Mouse (Mus musculus): ENCODE data around the gene Cdc25a. TPM values are rescaled to one million over a fixed set of nuclear protein-coding genes. Genes with fewer than 3 reads are reported as not detected.
A peak's percentile ranks its signal among the peaks of the same experiment; 100 is the strongest.

Gene Cdc25a
- polyA plus RNA-seq, 1 experiment from 2014 or later, result 25.0 TPM

DNA sequence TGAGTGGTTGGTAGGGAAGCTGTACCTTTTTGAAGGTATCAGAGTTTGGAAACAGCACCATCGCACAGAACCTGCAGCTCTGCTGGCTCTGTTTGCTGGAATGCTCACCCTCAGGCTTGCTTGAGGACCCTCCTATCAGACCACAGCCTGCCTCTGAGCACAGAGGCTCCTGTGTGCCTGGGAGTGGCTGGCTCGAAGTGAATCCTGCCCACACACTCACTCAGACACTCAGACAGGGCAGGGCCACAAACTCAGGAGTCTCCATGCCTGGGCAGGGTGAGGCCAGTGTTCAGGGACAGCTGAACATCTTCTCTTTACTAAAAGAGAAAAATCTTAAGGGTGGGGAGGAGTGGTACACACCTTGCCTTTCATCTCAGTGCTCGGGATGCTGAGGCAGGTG is 25.2 kb downstream of the Cdc25a start:
- ATAC-seq (ENCODE audit: low read depth), result no peak
- Histone ChIP-seq H3K36me3 (ENCODE audit: control insufficient read depth, insufficient read depth, low read length) (no peaks in the 10 kb centered on the region), H3K27ac (ENCODE audit: low read length) (no peak overlapping the region), H3K9ac (ENCODE audit: low read length) (no peak overlapping the region), H3K4me1 (replicated peaks; ENCODE audit: control insufficient read depth, insufficient read depth, low read length) (peaks cover 4% of the 10 kb centered on the region; the same call in 1 of the 2 replicates), H3K4me2 (ENCODE audit: low read depth, low read length) (no peak overlapping the region), H3K4me3 (ENCODE audit: low read length) (no peak overlapping the region), H3K9me3 (ENCODE audit: control insufficient read depth, low read length) (no peaks in the 10 kb centered on the region), H3K27me3 (ENCODE audit: control insufficient read depth, insufficient read depth, low read depth, low read length) (no peaks in the 10 kb centered on the region)
- WGBS, result 73% methylated on average over 3 of the region's 3 CpGs

DNA sequence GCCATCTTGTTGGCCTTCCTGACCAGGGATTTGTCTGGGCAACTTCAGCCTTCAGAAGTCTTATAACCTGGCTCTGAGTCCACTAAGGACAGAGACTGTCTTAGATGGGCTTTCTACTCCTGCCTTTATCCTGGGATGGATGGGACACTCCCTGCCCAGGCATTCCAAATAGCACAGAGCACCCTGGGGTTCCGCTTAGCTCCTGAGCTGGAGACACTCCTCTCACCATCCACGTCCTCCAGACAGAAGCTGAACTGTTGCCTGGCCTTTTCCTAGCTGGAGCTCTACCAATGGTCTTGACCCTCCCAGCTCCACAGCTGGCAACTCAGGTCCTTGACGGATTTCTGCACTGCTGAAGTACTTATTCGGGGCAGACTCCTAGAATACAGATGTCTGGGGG is 26.9 kb downstream of the Cdc25a start:
- Histone ChIP-seq H3K4me3 (ENCODE audit: low read length) (no peak overlapping the region), H3K36me3 (ENCODE audit: control insufficient read depth, insufficient read depth, low read length) (no peaks in the 10 kb centered on the region), H3K27me3 (ENCODE audit: control insufficient read depth, insufficient read depth, low read depth, low read length) (no peaks in the 10 kb centered on the region), H3K9me3 (ENCODE audit: control insufficient read depth, low read length) (no peaks in the 10 kb centered on the region), H3K4me1 (replicated peaks; ENCODE audit: control insufficient read depth, insufficient read depth, low read length) (peaks cover 4% of the 10 kb centered on the region; the same call in 1 of the 2 replicates), H3K9ac (ENCODE audit: low read length) (no peak overlapping the region), H3K4me2 (ENCODE audit: low read depth, low read length) (no peak overlapping the region), H3K27ac (ENCODE audit: low read length) (no peak overlapping the region)
- ATAC-seq (ENCODE audit: low read depth), result no peak
- WGBS, result 51% methylated on average over 4 of the region's 4 CpGs

DNA sequence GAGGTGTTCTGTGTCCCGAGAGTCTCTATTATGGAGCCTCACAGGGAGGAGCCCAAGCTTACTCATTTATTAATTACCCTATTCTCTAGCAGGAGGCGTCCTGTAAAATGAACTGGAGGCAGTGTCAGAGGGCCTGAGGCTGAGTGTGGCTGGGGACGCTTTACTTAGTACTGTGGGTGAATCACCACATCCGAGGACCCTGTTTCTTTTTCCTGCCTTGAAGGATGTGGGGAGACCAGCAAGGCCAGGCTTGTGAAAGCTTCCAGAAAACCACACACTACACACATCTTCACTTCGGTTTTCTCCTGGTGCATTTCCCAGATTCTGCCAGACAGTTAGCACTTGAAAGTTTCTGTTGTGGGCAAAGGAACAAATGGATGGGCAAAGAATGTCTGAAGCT is 27.4 kb downstream of the Cdc25a start:
- H3K4me1 ChIP-seq (replicated peaks; ENCODE audit: control insufficient read depth, insufficient read depth, low read length), result peaks cover 7% of the 10 kb centered on the region
- H3K36me3 ChIP-seq (ENCODE audit: control insufficient read depth, insufficient read depth, low read length), result no peaks in the 10 kb centered on the region
- no peak overlapping the region for H3K27ac ChIP-seq (ENCODE audit: low read length)
- H3K4me2 ChIP-seq (ENCODE audit: low read depth, low read length), result no peak overlapping the region
- no peak overlapping the region for H3K4me3 ChIP-seq (ENCODE audit: low read length)
- ATAC-seq (ENCODE audit: low read depth), result no peak
- no peaks in the 10 kb centered on the region for H3K9me3 ChIP-seq (ENCODE audit: control insufficient read depth, low read length)
- H3K27me3 ChIP-seq (ENCODE audit: control insufficient read depth, insufficient read depth, low read depth, low read length), result no peaks in the 10 kb centered on the region
- 70% methylated on average over 5 of the region's 5 CpGs for WGBS
- no peak overlapping the region for H3K9ac ChIP-seq (ENCODE audit: low read length)

DNA sequence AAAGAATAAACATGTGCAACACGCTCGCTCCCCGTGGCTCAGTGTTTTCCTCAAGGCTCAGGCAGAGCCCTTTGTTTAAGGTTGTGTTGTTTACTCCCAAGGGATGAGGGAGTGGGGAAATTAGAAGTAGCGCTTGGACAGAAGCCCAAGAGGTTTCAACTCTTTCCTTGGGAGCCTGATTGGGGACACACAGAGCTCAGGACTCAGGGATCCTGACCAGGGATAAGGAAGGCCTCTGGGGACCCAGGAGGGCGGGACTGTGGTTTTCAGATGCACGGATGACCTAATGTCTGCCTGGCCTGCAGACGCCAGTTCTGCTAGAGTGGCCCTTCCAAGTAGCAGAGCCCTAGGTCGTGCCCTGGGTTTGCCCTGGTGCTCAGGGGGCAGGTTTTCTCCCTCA is 31.9 kb downstream of the Cdc25a start:
- ATAC-seq (ENCODE audit: low read depth), result peak; percentile 85
- Histone ChIP-seq H3K27me3 (ENCODE audit: control insufficient read depth, insufficient read depth, low read depth, low read length) (no peaks in the 10 kb centered on the region), H3K4me2 (ENCODE audit: low read depth, low read length) (no peak overlapping the region), H3K27ac (ENCODE audit: low read length) (0 out of 2 replicates have a peak overlapping the region, but pooled peaks have one; percentile 29), H3K36me3 (ENCODE audit: control insufficient read depth, insufficient read depth, low read length) (no peaks in the 10 kb centered on the region), H3K4me1 (replicated peaks; ENCODE audit: control insufficient read depth, insufficient read depth, low read length) (peaks cover 3% of the 10 kb centered on the region; the same call in 1 of the 2 replicates), H3K9ac (ENCODE audit: low read length) (no peak overlapping the region), H3K4me3 (ENCODE audit: low read length) (no peak overlapping the region), H3K9me3 (ENCODE audit: control insufficient read depth, low read length) (no peaks in the 10 kb centered on the region)
- WGBS, result 39% methylated on average over 8 of the region's 8 CpGs

DNA sequence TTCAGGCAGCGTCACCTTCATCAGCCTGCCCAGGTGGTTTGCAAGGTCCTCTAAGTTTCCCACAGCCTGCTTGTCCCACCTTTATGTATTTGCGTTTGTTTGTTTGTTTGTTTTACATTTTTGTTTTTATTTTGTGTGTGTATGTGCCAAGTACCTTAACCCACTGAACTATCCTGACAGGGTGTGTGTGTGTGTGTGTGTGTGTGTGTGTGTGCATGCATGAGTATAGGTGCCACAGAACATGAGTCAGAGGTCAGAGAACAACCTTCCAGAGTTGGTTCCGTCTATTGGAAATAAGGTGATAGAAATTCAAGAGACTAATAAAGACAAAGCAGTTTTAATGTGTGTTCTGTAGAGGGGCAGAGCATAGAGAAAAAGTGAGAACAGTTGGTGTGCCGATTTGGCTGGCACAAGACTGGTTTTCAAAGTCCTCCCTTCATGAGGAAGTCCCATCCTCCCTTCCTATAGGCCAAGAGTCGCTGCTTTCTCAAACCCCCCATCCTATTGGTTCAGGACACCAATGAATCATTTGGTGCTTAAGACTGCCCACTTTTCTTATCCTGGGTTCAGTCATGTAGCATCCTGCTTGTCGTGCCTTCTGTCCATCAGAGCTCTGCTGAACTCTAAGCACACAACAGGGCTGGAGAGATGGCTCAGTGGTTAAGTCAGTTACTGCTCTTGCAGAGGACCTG is 32.5 kb downstream of the Cdc25a start:
- 60% methylated on average over 6 of the region's 6 CpGs for WGBS
- 0 out of 2 replicates have a peak overlapping the region, but pooled peaks have one; percentile 29 for H3K27ac ChIP-seq (ENCODE audit: low read length)
- no peaks in the 10 kb centered on the region for H3K9me3 ChIP-seq (ENCODE audit: control insufficient read depth, low read length)
- no peaks in the 10 kb centered on the region for H3K36me3 ChIP-seq (ENCODE audit: control insufficient read depth, insufficient read depth, low read length)
- H3K9ac ChIP-seq (ENCODE audit: low read length), result no peak overlapping the region
- peaks cover 3% of the 10 kb centered on the region; the same call in 1 of the 2 replicates for H3K4me1 ChIP-seq (replicated peaks; ENCODE audit: control insufficient read depth, insufficient read depth, low read length)
- H3K4me3 ChIP-seq (ENCODE audit: low read length), result no peak overlapping the region
- no peak overlapping the region for H3K4me2 ChIP-seq (ENCODE audit: low read depth, low read length)
- ATAC-seq (ENCODE audit: low read depth), result no peak
- H3K27me3 ChIP-seq (ENCODE audit: control insufficient read depth, insufficient read depth, low read depth, low read length), result no peaks in the 10 kb centered on the region

DNA sequence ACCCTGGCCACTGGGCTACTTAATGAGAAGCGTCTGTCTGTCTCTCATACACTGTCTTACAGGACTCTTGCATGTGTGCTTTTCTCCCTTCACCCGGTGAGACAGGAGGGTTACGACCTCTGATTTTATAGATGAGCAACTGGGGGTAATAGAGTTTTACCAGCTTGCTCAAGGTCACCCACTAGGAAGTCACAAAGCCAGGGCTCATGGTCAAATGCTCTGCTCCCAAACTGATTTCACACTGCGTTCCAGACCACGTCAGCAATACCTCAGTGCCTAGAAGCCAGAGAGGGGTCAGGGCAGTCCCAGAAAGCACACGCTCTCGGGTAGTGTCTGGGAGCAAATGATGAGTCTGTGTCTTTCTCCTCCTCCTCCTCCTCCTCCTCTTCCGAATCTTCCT is 33.7 kb downstream of the Cdc25a start:
- H3K4me3 ChIP-seq (ENCODE audit: low read length), result no peak overlapping the region
- H3K9me3 ChIP-seq (ENCODE audit: control insufficient read depth, low read length), result no peaks in the 10 kb centered on the region
- no peak overlapping the region for H3K9ac ChIP-seq (ENCODE audit: low read length)
- peaks cover 3% of the 10 kb centered on the region; the same call in 1 of the 2 replicates for H3K4me1 ChIP-seq (replicated peaks; ENCODE audit: control insufficient read depth, insufficient read depth, low read length)
- H3K27me3 ChIP-seq (ENCODE audit: control insufficient read depth, insufficient read depth, low read depth, low read length), result no peaks in the 10 kb centered on the region
- WGBS, result 79% methylated on average over 8 of the region's 8 CpGs
- H3K27ac ChIP-seq (ENCODE audit: low read length), result no peak overlapping the region
- no peaks in the 10 kb centered on the region for H3K36me3 ChIP-seq (ENCODE audit: control insufficient read depth, insufficient read depth, low read length)
- no peak for ATAC-seq (ENCODE audit: low read depth)
- no peak overlapping the region for H3K4me2 ChIP-seq (ENCODE audit: low read depth, low read length)

DNA sequence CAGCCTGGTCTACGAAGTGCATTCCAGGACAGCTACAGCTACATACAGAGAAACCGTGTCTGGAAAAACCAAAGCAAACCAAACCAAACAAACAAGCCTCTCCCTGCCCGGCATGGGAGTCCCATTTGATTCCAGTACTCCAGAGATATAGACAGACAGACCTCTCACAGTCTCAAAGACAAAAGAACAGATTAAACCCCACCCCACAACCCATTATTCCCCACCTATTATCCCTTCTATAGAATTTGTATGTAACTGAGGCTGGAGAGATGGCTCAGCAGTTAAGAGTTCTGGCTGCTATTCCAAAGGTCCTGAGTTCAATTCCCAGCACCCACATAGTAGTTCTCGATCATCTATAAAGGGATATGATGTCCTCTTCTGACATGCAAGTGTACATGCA is 34.5 kb downstream of the Cdc25a start:
- H3K4me2 ChIP-seq (ENCODE audit: low read depth, low read length), result no peak overlapping the region
- no peak for ATAC-seq (ENCODE audit: low read depth)
- WGBS, result 81% methylated on average over 4 of the region's 4 CpGs
- no peaks in the 10 kb centered on the region for H3K9me3 ChIP-seq (ENCODE audit: control insufficient read depth, low read length)
- no peak overlapping the region for H3K4me3 ChIP-seq (ENCODE audit: low read length)
- no peaks in the 10 kb centered on the region for H3K36me3 ChIP-seq (ENCODE audit: control insufficient read depth, insufficient read depth, low read length)
- H3K27me3 ChIP-seq (ENCODE audit: control insufficient read depth, insufficient read depth, low read depth, low read length), result no peaks in the 10 kb centered on the region
- H3K9ac ChIP-seq (ENCODE audit: low read length), result no peak overlapping the region
- H3K4me1 ChIP-seq (replicated peaks; ENCODE audit: control insufficient read depth, insufficient read depth, low read length), result peaks cover 3% of the 10 kb centered on the region; the same call in 1 of the 2 replicates
- H3K27ac ChIP-seq (ENCODE audit: low read length), result no peak overlapping the region

DNA sequence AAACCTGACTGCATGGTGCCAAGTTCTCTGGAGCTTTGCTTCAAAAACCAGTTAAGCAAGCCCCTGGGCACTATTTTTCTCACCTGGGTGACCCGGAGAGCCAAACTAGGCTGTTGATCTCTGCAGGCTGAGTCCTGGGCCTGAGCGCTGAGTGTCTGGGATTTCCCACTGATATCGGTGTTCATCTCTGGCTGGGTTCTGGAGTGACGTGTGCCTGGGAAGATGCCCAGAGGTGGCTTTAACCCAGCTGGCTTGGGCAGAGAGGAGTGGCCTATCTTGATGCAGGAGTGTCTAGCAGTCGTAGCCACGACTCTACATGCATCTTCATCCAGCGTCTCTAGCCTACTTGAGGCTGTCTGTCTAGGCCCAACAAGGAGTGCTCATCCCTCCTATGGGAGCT is 36.4 kb downstream of the Cdc25a start:
- Histone ChIP-seq H3K4me2 (ENCODE audit: low read depth, low read length) (no peak overlapping the region), H3K27ac (ENCODE audit: low read length) (no peak overlapping the region), H3K9ac (ENCODE audit: low read length) (no peak overlapping the region), H3K36me3 (ENCODE audit: control insufficient read depth, insufficient read depth, low read length) (no peaks in the 10 kb centered on the region), H3K4me1 (replicated peaks; ENCODE audit: control insufficient read depth, insufficient read depth, low read length) (peaks cover 3% of the 10 kb centered on the region; the same call in 1 of the 2 replicates), H3K9me3 (ENCODE audit: control insufficient read depth, low read length) (no peaks in the 10 kb centered on the region), H3K4me3 (ENCODE audit: low read length) (no peak overlapping the region), H3K27me3 (ENCODE audit: control insufficient read depth, insufficient read depth, low read depth, low read length) (no peaks in the 10 kb centered on the region)
- no peak for ATAC-seq (ENCODE audit: low read depth)
- 75% methylated on average over 7 of the region's 7 CpGs for WGBS

DNA sequence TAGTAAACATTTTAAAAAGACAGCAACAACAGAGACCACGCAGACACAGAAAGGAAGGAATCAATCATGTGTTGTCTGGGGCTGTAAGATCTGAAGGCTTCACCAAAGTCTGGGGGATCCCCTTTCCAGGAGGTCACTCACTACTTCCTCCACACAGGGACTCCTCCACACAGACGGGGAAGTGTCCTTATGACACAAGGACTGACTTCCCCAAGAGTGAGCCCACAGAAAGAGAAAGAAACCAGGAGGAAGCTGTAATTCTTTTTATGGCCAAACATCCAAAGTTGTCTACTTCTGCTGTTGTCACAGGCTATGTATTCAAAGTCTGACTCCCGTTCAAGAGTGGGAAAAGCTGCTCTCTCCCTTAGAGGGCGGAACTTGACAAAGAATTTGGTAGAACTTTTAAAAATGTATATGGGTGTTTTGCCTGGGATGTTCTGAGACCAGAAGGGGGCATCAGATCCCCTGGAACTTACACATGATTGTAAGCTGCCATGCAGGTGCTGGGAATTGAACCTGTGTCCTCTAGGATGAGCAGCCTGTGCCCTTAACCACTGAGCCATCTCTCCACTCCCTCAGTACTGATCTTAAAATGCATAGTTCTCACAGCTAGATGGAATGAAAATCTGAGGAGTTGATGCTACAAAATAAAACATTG is 39.0 kb downstream of the Cdc25a start:
- Histone ChIP-seq H3K9ac (ENCODE audit: low read length) (no peak overlapping the region), H3K4me1 (replicated peaks; ENCODE audit: control insufficient read depth, insufficient read depth, low read length) (no peaks in the 10 kb centered on the region), H3K4me3 (ENCODE audit: low read length) (no peak overlapping the region), H3K27me3 (ENCODE audit: control insufficient read depth, insufficient read depth, low read depth, low read length) (no peaks in the 10 kb centered on the region), H3K9me3 (ENCODE audit: control insufficient read depth, low read length) (no peaks in the 10 kb centered on the region), H3K36me3 (ENCODE audit: control insufficient read depth, insufficient read depth, low read length) (no peaks in the 10 kb centered on the region), H3K4me2 (ENCODE audit: low read depth, low read length) (no peak overlapping the region), H3K27ac (ENCODE audit: low read length) (no peak overlapping the region)
- ATAC-seq (ENCODE audit: low read depth), result peak; percentile 17; the same call in 1 of the 2 replicates
- WGBS, result 43% methylated on average over 4 of the region's 4 CpGs
